Mouse (Mus musculus): ENCODE data around the gene Cdc25b.

DNA sequence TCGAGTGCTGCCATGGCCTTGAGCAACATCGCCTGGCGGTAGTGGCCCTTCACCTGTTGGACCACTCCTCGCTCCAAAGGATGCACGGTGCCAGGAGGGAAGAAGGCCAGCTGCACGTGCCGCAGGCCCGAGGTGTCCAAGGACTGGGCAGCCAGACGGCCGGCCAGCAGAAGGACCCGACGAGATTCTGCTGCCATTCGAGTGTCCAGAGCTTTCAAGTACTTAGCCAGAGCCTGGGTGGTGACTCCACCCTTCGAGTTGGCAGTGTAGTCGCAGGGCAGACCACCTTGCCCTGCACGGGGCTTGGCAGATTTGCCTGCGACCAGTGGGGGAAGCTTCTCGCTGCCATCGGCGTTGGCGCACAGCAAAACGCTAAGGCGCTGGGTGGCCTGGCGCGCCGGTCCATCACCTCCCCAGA lies 7.9 kb upstream of the Cdc25b start:
- TF ChIP-seq CTCF (IDR thresholded peaks at IDR 0.05; ENCODE audit: low read depth) = no peak
- TF ChIP-seq EP300 (optimal IDR thresholded peaks at IDR 0.05) = no peak

Data from stomach, postnatal 0 days (tissue).